Mouse (Mus musculus): Measurements from ENCODE around the gene Ereg. TPM values are rescaled to one million over a fixed set of nuclear protein-coding genes. Genes with fewer than 3 reads are reported as not detected.

Gene Ereg
- polyA plus RNA-seq, 1 experiment, result 1.8 TPM

DNA sequence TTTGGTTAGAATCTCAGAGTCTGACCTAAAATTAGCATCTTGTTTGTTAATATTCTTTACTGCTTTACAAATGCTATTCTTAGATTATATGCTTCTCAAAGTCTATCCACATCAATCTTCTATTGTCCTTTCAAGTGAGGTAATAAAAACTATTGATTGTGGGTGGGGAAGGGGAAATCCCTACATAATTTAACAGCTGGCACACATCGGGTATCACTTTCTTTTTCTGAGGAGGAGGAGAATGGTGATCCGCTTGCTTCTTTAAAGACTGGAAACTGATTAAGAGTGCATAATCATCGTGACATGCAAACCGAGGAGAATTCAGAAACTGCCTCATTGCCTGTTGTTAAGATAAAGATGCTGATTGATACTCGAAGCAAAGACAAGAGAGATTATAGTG, 31.8 kb downstream of the Ereg start:
- TF ChIP-seq CTCF (IDR thresholded peaks at IDR 0.05; ENCODE audit: extremely low read depth, insufficient read length, insufficient replicate concordance, low read depth, low read length) (no peak), POLR2A (IDR thresholded peaks at IDR 0.05; ENCODE audit: low read depth, low read length) (no peak)
- H3K36me3 ChIP-seq (ENCODE audit: control insufficient read depth, insufficient read depth, low read length), result no peaks in the 10 kb centered on the region
- WGBS, result 25% methylated on average over 5 of the region's 5 CpGs
- no peaks in the 10 kb centered on the region for H3K27me3 ChIP-seq (ENCODE audit: control insufficient read depth, insufficient read depth, low read length)
- H3K4me3 ChIP-seq (ENCODE audit: low read depth, low read length), result no peak overlapping the region
- no peaks in the 10 kb centered on the region for H3K4me1 ChIP-seq (ENCODE audit: control insufficient read depth, insufficient read depth, insufficient read length, low read length)
- H3K27ac ChIP-seq (ENCODE audit: insufficient read depth, low read depth, low read length), result no peak overlapping the region

DNA sequence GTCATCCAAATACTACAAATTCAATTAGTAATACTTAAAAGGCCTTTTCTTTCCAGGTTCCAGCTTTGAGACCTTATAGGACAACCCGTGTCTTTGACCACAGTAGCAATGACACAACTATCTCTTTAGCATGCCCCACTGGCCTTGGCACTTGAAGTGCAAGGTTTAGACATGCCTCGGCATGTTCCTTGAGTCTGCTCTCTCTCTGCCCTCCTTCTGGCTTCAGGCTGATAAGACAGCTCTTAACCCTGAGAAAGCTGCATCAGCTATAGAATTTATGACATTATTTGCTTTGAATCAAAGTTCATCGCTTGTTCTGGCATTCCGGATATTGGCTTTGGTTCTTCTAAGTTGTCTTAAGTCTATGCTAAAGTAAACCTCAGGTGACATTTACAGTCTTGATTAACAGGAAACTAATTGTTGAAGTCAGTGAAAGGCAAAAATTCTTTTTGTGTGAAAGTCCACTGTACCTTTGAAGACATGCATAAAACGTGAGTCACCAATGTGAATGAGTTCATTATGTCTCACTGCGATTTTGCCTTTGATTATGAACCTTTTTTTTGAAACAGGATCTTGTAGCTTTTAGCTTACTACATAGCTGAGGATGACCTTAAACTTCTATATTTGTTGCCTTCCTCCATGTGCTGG, 35.7 kb downstream of the Ereg start:
- Histone ChIP-seq H3K27ac (ENCODE audit: insufficient read depth, low read depth, low read length) (peak overlapping the region; percentile 64), H3K4me3 (ENCODE audit: low read depth, low read length) (no peak overlapping the region), H3K4me1 (ENCODE audit: control insufficient read depth, insufficient read depth, insufficient read length, low read length) (no peaks in the 10 kb centered on the region), H3K36me3 (ENCODE audit: control insufficient read depth, insufficient read depth, low read length) (no peaks in the 10 kb centered on the region), H3K27me3 (ENCODE audit: control insufficient read depth, insufficient read depth, low read length) (no peaks in the 10 kb centered on the region)
- TF ChIP-seq CTCF (IDR thresholded peaks at IDR 0.05; ENCODE audit: extremely low read depth, insufficient read length, insufficient replicate concordance, low read depth, low read length) (no peak), POLR2A (IDR thresholded peaks at IDR 0.05; ENCODE audit: low read depth, low read length) (no peak)
- WGBS, result 28% methylated on average over 6 of the region's 6 CpGs

DNA sequence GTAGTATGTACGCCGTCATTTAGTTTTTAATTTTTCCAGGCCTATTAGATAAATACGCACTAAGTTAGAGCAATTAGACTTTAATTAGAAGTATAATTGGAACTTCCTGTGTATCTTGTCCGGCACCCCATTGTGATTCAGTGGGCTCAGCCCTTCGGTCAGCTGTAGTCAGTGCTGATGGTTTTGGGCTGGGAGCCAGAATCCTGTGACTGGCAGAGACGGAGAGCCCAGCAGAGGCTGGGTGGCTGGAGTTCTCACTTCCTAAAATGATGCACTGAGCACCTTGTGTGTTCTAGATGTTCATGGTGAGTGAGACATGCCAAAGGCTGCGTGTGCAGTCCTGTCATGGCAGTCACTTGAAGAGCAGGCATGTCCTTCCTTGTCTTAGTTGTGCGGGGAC, 36.6 kb downstream of the Ereg start:
- H3K36me3 ChIP-seq (ENCODE audit: control insufficient read depth, insufficient read depth, low read length), result no peaks in the 10 kb centered on the region
- no peak overlapping the region for H3K4me3 ChIP-seq (ENCODE audit: low read depth, low read length)
- no peaks in the 10 kb centered on the region for H3K27me3 ChIP-seq (ENCODE audit: control insufficient read depth, insufficient read depth, low read length)
- 76% methylated on average over 8 of the region's 8 CpGs for WGBS
- H3K4me1 ChIP-seq (ENCODE audit: control insufficient read depth, insufficient read depth, insufficient read length, low read length), result no peaks in the 10 kb centered on the region
- H3K27ac ChIP-seq (ENCODE audit: insufficient read depth, low read depth, low read length), result no peak overlapping the region
- no peak for TF ChIP-seq CTCF (IDR thresholded peaks at IDR 0.05; ENCODE audit: extremely low read depth, insufficient read length, insufficient replicate concordance, low read depth, low read length)
- no peak for TF ChIP-seq POLR2A (IDR thresholded peaks at IDR 0.05; ENCODE audit: low read depth, low read length)

- WGBS, result 91% methylated on average over 2 of the region's 2 CpGs
- Histone ChIP-seq H3K27me3 (ENCODE audit: control insufficient read depth, insufficient read depth, low read length) (no peaks in the 10 kb centered on the region), H3K4me1 (ENCODE audit: control insufficient read depth, insufficient read depth, insufficient read length, low read length) (no peaks in the 10 kb centered on the region), H3K4me3 (ENCODE audit: low read depth, low read length) (no peak overlapping the region), H3K27ac (ENCODE audit: insufficient read depth, low read depth, low read length) (no peak overlapping the region), H3K36me3 (ENCODE audit: control insufficient read depth, insufficient read depth, low read length) (no peaks in the 10 kb centered on the region)
- no peak for TF ChIP-seq POLR2A (IDR thresholded peaks at IDR 0.05; ENCODE audit: low read depth, low read length)
- no peak for TF ChIP-seq CTCF (IDR thresholded peaks at IDR 0.05; ENCODE audit: extremely low read depth, insufficient read length, insufficient replicate concordance, low read depth, low read length)
These were observed 39.5 kb downstream of the Ereg start for GRCm38 (mm10) chr5:91113967-91114366.

DNA sequence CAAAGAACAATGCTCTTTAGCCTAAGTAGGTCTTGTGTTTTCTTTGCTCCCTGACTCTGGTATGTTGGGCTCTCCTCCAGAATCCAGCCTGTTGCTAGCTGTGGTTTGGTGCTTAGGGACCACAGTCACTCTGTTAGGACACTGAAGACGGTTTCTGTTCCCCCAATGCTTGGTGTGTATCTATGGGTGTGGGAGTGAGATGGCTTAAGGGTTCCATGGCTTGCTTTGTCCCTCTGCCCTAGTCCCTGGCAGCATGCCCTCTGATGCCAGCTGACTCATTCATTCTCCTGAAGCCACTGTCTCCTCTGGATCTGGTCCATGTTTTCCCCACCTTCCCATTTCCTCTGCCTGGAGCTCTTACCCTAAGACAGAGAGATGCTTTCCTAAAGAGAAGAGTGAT, 40.2 kb downstream of the Ereg start:
- no peaks in the 10 kb centered on the region for H3K36me3 ChIP-seq (ENCODE audit: control insufficient read depth, insufficient read depth, low read length)
- no peaks in the 10 kb centered on the region for H3K4me1 ChIP-seq (ENCODE audit: control insufficient read depth, insufficient read depth, insufficient read length, low read length)
- H3K27ac ChIP-seq (ENCODE audit: insufficient read depth, low read depth, low read length), result no peak overlapping the region
- no peak overlapping the region for H3K4me3 ChIP-seq (ENCODE audit: low read depth, low read length)
- no peaks in the 10 kb centered on the region for H3K27me3 ChIP-seq (ENCODE audit: control insufficient read depth, insufficient read depth, low read length)
- TF ChIP-seq CTCF (IDR thresholded peaks at IDR 0.05; ENCODE audit: extremely low read depth, insufficient read length, insufficient replicate concordance, low read depth, low read length) (no peak), POLR2A (IDR thresholded peaks at IDR 0.05; ENCODE audit: low read depth, low read length) (no peak)
- WGBS, result 73% methylated on average over 1 of the region's 1 CpGs

DNA sequence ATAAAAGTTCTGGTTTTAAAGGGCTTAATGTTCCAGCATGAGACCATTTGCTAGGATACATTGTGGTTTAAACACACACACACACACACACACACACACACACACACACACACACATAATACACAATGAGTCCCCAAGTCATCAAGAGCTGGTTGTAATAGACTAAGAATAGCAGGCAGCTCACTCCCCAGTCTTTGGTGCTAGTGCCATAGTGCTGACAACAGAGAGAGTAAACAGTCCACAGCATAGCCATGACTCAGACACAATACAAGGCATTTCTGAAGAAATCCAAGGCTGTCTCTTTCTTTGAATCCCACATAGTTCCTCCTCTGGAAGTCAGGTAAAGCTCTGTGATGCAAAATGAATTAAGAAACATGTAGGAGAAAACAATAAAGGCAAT, 44.2 kb downstream of the Ereg start:
- Histone ChIP-seq H3K27ac (ENCODE audit: insufficient read depth, low read depth, low read length) (no peak overlapping the region), H3K36me3 (ENCODE audit: control insufficient read depth, insufficient read depth, low read length) (no peaks in the 10 kb centered on the region), H3K27me3 (ENCODE audit: control insufficient read depth, insufficient read depth, low read length) (no peaks in the 10 kb centered on the region), H3K4me3 (ENCODE audit: low read depth, low read length) (no peak overlapping the region), H3K4me1 (ENCODE audit: control insufficient read depth, insufficient read depth, insufficient read length, low read length) (no peaks in the 10 kb centered on the region; the same call in 1 of the 2 replicates)
- no peak for TF ChIP-seq POLR2A (IDR thresholded peaks at IDR 0.05; ENCODE audit: low read depth, low read length)
- TF ChIP-seq CTCF (IDR thresholded peaks at IDR 0.05; ENCODE audit: extremely low read depth, insufficient read length, insufficient replicate concordance, low read depth, low read length), result no peak

DNA sequence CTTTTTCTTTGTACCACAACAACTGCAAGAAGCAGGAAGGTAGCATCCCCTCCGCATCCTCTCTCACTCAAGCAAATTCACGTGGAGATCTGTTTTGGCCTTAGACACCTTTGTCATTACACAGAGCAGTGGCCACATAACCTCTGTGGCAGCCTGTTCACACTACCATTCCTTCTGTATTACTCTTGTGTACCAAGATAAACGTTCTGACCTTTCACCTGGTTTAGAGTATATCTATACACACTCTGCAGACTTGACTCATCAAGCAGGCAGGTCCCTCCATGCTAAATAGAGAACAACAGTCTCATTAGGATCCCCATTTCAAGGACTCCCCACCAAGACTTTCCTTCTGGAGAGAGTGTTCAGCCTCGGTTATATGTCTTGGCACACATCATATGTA, 49.0 kb downstream of the Ereg start:
- WGBS, result 62% methylated on average over 4 of the region's 4 CpGs
- TF ChIP-seq POLR2A (IDR thresholded peaks at IDR 0.05; ENCODE audit: low read depth, low read length) (no peak), CTCF (IDR thresholded peaks at IDR 0.05; ENCODE audit: extremely low read depth, insufficient read length, insufficient replicate concordance, low read depth, low read length) (no peak)
- H3K27me3 ChIP-seq (ENCODE audit: control insufficient read depth, insufficient read depth, low read length), result no peaks in the 10 kb centered on the region
- H3K27ac ChIP-seq (ENCODE audit: insufficient read depth, low read depth, low read length), result no peak overlapping the region
- no peak overlapping the region for H3K4me3 ChIP-seq (ENCODE audit: low read depth, low read length)
- peaks cover 2% of the 10 kb centered on the region; the same call in 1 of the 2 replicates for H3K4me1 ChIP-seq (ENCODE audit: control insufficient read depth, insufficient read depth, insufficient read length, low read length)
- H3K36me3 ChIP-seq (ENCODE audit: control insufficient read depth, insufficient read depth, low read length), result no peaks in the 10 kb centered on the region

Data from small intestine, adult 2 months (tissue).